In genomic region chr2:155513543-155513942, GRCm38 (mm10) we compare ENCODE assay signal across 9 mouse cellular contexts. TPM values are rescaled to one million over a fixed set of nuclear protein-coding genes. Genes with fewer than 3 reads are reported as not detected.
DNase-seq lines count a peak whose midpoint lies in the region; ATAC-seq lines count a peak whose summit lies in the region.
"Had no signal": no experiment of that assay in that cellular context is flagged by ENCODE, and none has a peak within 500 bp of the region (broad histone marks: within the 10 kb centered on the region; RNA-seq: fewer than 3 reads in every experiment).

No protein-coding gene starts in this region.

- DNase-seq in neural tube, embryonic 11.5 days (ENCODE audit: low spot score), result no peak
- DNase-seq in neural tube, embryonic 10.5 days (ENCODE audit: extremely low spot score, low spot score), result no peak
- no peak for DNase-seq in limb, embryonic 10.5 days (ENCODE audit: low spot score)
- DNase-seq in right cerebral cortex, postnatal 25 days, result peak; percentile 48
- no peak for DNase-seq in urinary bladder, adult 18-20 months (ENCODE audit: low spot score in 2 of 2)
- no peak for DNase-seq in kidney, postnatal 25 days
- DNase-seq: gastrocnemius, postnatal 10 days had no signal

- no peaks in the 10 kb centered on the region for H3K36me3 ChIP-seq in neural tube, embryonic 11.5 days (ENCODE audit: control insufficient read depth, insufficient read depth, low read length)
- H3K36me3 ChIP-seq in forebrain, embryonic 12.5 days (replicated peaks), result no peaks in the 10 kb centered on the region
- H3K36me3 ChIP-seq in limb, embryonic 10.5 days, result no peaks in the 10 kb centered on the region
- H3K36me3 ChIP-seq: kidney, embryonic 15.5 days had no signal

- peak overlapping the region; percentile 23; the same call in 1 of the 2 replicates for H3K9ac ChIP-seq in neural tube, embryonic 11.5 days (ENCODE audit: low read length)
- peak overlapping the region; percentile 75; the same call in 1 of the 2 replicates for H3K9ac ChIP-seq in forebrain, embryonic 12.5 days

- peaks cover 12% of the 10 kb centered on the region for H3K4me1 ChIP-seq in neural tube, embryonic 11.5 days (ENCODE audit: control insufficient read depth, insufficient read depth, low read length)
- peaks cover 38% of the 10 kb centered on the region for H3K4me1 ChIP-seq in forebrain, embryonic 12.5 days
- H3K4me1 ChIP-seq in limb, embryonic 10.5 days, result peaks cover 23% of the 10 kb centered on the region

- H3K4me2 ChIP-seq in neural tube, embryonic 11.5 days (ENCODE audit: low read depth), result peak overlapping the region; percentile 83
- peak overlapping the region; percentile 83 for H3K4me2 ChIP-seq in forebrain, embryonic 12.5 days

- no peaks in the 10 kb centered on the region for H3K27me3 ChIP-seq in neural tube, embryonic 11.5 days (ENCODE audit: control insufficient read depth, insufficient read depth, low read length)
- H3K27me3 ChIP-seq in forebrain, embryonic 12.5 days, result peaks cover 5% of the 10 kb centered on the region; the same call in 1 of the 2 replicates
- H3K27me3 ChIP-seq in limb, embryonic 10.5 days (ENCODE audit: low read depth, poor library complexity, severe bottlenecking), result peaks cover 41% of the 10 kb centered on the region

- no peak for ATAC-seq in neural tube, embryonic 11.5 days (ENCODE audit: insufficient read depth, low FRiP score, low TSS enrichment)
- no peak for ATAC-seq in forebrain, embryonic 12.5 days (ENCODE audit: low FRiP score)

- H3K9me3 ChIP-seq in neural tube, embryonic 11.5 days (ENCODE audit: control insufficient read depth, low read length), result no peaks in the 10 kb centered on the region
- no peaks in the 10 kb centered on the region for H3K9me3 ChIP-seq in forebrain, embryonic 12.5 days
- no peaks in the 10 kb centered on the region for H3K9me3 ChIP-seq in limb, embryonic 10.5 days (replicated peaks)
- H3K9me3 ChIP-seq: kidney, embryonic 15.5 days had no signal

- H3K4me3 ChIP-seq in neural tube, embryonic 11.5 days (ENCODE audit: low read depth, low read length), result no peak overlapping the region; the same call in 1 of the 2 replicates
- peak overlapping the region; percentile 55 for H3K4me3 ChIP-seq in forebrain, embryonic 12.5 days (replicated peaks)
- H3K4me3 ChIP-seq in limb, embryonic 10.5 days, result 0 out of 2 replicates have a peak overlapping the region, but pooled peaks have one; percentile 53

- 75% methylated on average over 5 of the region's 5 CpGs for WGBS in neural tube, embryonic 11.5 days
- WGBS in forebrain, embryonic 12.5 days, result 68% methylated on average over 5 of the region's 5 CpGs
- 71% methylated on average over 5 of the region's 5 CpGs for WGBS in limb, embryonic 10.5 days

- no peak overlapping the region for H3K27ac ChIP-seq in neural tube, embryonic 11.5 days (ENCODE audit: low read depth, low read length)
- H3K27ac ChIP-seq in forebrain, embryonic 12.5 days, result no peak overlapping the region
- no peak overlapping the region for H3K27ac ChIP-seq in limb, embryonic 10.5 days
- H3K27ac ChIP-seq: kidney, embryonic 15.5 days had no signal

RNA-seq across cellular contexts. Expression of gene Acss2, which starts 4.2 kb away (rescaled TPM):
- polyA plus RNA-seq in neural tube, embryonic 11.5 days (2014; fragmentation: Nextera tagmentation; extraction: Ambion mirVana), result 22.0 and 28.8 TPM in 2 replicates
- 22.5 and 22.9 TPM in 2 replicates for polyA plus RNA-seq in forebrain, embryonic 12.5 days (2016; fragmentation: Nextera tagmentation; extraction: Ambion mirVana)
- 5.3 and 9.2 TPM in 2 replicates for polyA plus RNA-seq in limb, embryonic 10.5 days (2016; fragmentation: Nextera tagmentation; extraction: Ambion mirVana)

RNA-seq across cellular contexts. Expression of gene Ggt7, which starts 4.5 kb away (rescaled TPM):
- polyA plus RNA-seq in neural tube, embryonic 11.5 days (2014; fragmentation: Nextera tagmentation; extraction: Ambion mirVana), result 14.4 and 17.1 TPM in 2 replicates
- polyA plus RNA-seq in forebrain, embryonic 12.5 days (2016; fragmentation: Nextera tagmentation; extraction: Ambion mirVana), result 27.5 and 32.1 TPM in 2 replicates
- polyA plus RNA-seq in limb, embryonic 10.5 days (2016; fragmentation: Nextera tagmentation; extraction: Ambion mirVana), result 1.6 and 3.2 TPM in 2 replicates

RNA-seq across cellular contexts. Expression of gene Ncoa6, which starts 39.8 kb away (rescaled TPM):
- polyA plus RNA-seq in neural tube, embryonic 11.5 days (2014; fragmentation: Nextera tagmentation; extraction: Ambion mirVana), result 33.7 and 34.7 TPM in 2 replicates
- 37.8 and 38.3 TPM in 2 replicates for polyA plus RNA-seq in forebrain, embryonic 12.5 days (2016; fragmentation: Nextera tagmentation; extraction: Ambion mirVana)
- polyA plus RNA-seq in limb, embryonic 10.5 days (2016; fragmentation: Nextera tagmentation; extraction: Ambion mirVana), result 19.6 and 21.1 TPM in 2 replicates
